Mouse (Mus musculus) frontal cortex, postnatal 14 days (tissue): ENCODE measurements around the gene Apoe.
"Not testable (repeated sequence)": the region's sequence is repeated elsewhere in the genome, so short reads cannot be mapped to it uniquely, and the experiment has no call there.

Experiments
- DNase-seq, 2 experiments: peaks; one replicate each; pipeline ENCODE4 v3.0.0; 2022; ENCODE audit warnings: low spot score in 2 of 2

Gene Apoe

DNA sequence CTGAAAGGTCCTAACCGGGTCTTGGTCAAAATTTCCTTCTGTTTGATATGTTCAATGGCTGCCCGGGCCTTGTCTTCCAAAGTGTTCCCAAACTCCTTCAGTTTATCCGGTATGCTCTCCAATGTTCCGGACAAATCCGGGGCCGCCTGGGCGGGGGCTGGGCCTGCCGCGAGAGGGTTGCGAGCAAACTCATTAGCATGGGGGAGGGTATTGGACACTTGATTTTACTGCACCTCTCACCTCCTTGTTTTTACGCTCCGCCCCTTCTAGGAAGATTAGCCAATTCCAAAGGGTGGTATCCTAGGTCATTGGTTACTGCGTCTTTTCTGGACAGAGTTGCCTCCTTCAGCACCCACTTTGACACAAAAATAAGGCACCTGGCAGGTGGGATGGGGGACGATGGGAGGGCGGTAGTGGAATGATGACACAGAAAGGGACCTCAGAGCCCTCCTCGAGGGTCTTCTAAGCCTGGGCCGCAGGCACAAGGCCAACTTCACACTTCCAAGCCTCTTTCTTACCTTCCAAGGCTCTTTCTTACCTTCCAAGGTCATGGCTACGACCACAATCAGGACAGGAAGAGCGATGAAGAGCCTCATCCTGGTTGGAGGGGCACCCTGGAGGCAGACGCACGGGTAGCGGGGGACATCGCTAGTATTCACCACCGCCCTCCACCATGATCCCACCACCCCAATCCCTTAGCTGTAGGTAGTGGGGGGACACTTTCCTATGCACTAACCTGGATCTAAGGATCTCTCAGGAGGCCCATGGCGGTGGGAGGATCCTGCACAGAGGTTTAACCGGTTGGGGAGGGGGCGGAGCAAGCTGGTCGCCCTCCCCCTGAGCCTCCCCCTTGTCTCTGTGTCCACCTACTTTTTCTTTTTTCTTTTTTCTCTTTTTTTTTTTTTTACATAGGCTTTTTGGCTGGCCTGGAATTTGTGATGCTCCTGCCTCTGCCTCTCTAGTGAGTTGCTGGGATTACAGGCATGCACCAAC lies 6.8 kb downstream of the Apoe start, which contains the start of gene Apoc1:
Gene Apoc1, minus strand, starts transcription at position 788 of the 993 bp plus-strand sequence.
- DNase-seq, result no peak

DNA sequence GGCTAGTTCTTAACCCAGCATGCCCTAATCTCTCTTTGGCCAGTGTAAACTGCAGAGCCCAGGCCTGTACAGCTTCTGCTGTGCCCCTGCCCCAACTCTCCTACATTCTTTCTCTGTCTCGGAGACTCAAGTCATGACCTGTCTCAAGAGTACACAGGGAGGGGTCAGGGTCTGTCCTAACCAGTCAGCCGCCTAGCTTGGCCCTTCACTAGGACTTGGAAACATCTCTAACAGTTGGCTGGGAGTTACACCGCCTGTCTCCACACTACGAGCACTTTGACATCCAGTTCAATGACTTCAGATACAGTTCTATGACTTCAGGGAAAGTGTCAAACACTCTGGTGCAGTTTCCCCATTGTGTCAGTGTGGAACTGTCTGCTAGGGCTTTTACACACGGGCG lies 7.6 kb downstream of the Apoe start:
- no peak for DNase-seq

DNA sequence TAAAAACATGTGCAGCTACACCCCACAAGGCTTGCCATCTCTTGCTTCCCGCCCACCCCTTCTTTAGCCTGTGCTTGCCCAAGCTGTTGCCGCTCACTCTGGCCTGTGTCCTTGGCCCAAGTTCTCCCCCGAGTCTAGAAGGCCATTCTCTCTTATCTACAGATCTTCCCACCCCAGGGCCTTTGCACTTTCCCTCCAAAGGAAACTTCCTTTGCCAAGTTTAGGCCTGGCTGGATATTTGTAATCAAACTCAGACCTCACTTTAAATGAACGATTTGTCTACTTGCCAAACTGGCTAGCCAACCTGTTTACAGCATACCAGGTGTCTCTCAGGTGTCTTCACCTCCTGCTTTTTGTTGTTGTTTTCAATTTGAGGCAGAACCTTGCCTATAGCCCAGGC lies 8.1 kb downstream of the Apoe start:
- DNase-seq, result no peak

DNA sequence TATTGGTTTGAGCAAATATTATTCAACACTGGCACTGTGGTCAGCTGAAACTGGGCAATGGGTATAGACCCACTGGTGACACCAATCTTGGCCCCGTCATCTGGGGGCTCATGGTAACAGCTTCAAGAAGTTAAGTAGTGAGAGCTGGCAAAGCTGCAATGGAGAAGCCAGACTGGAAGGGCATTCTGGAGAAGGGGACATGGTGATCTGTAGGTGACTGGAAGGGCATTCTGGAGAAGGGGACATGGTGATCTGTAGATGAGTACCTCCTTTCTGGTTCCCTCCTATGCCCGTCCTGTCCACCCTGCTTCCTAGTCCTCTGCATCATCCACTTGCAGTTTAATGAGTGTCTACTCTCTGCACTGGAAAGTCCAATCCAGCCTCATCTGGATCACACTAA lies 10.4 kb downstream of the Apoe start:
- DNase-seq, result no peak

DNA sequence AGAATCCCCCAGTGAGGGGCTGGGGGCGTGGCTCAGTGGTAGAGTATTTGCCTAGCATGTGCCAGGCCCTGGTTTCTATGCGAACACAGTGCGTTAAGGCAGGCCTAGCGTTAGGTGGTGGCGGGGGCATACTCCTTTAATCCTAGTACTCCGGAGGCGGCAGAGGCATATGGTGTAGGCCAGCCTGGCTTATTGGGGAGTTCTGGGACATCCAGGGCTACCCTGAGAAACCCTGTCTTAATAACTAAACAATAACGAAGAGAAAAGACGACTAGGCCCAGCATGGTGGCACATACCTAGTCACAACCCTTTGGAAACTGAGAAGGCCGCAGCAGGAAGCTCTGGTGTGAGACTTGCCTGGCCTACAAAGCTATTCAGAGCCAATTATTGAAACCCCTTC lies 10.9 kb downstream of the Apoe start:
- no peak for DNase-seq

DNA sequence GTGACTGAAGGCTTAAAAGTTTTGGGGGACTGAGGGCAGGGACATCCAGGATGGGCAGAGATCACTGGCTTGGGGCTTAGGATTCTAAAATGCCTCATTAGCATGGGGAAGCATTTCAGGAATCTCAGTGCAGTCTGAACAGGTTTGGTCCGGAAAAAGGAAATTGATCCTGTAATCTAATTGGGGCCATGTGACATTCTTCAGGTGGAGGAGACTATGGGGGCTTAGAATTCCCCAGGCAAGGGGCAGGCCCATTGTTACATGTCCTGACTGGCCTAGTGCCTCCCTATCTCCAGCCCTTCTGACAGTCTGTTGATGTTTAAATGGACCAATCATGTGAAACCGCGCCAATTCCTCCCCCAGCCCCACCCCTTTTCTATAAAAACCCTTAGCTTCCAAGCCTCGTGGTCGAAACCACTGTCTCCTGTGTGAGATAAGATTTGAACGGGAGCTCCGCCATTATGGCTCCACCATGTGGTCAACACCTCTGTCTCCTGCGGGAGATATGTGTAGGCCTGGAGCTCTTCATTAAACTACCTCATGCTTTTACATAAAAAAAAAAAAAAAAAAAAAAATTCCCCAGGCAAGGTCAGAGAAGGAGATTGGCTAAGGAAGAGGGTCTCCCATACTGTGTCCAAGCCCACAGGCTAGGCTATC lies 11.9 kb downstream of the Apoe start:
- not testable (repeated sequence) for DNase-seq

DNA sequence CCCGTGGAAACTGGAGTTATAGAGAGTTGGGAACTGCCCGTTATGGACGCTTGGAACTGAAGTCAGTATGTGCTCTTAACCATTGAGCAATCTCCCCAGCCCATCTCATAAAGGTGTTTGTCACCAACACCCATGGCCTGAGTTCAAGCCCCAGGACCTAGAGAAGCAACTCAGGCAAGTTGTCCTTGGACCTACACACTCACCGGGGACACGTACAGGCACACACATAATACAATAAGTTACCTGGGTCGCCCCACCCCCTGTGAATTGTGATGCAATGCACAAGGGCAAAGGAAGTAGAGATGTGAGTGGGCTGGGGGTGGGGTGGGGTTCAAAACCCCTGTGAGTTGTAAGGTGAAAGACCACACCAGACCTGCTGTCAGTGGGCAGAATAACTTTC lies 12.5 kb downstream of the Apoe start:
- DNase-seq, result no peak

DNA sequence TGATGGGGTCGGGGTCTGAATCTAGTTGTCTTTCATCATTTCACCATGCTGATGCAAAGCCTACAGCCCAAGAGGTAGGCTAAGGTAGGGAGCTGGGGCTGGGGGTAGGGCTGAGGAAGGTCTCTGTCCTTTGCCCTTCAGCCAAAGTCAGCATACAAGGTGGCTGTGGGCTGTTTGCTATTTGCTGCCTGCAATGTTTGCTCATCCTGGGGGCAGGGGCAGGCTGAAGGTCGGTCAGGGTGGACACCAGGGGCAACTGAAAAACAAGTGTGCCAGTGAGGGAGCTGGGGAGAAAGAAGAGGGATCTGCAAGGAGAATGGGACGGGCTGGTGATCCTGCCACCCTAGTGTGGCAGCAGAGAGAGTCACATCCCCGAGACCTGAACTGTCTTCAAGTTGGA lies 13.6 kb downstream of the Apoe start:
- no peak for DNase-seq

DNA sequence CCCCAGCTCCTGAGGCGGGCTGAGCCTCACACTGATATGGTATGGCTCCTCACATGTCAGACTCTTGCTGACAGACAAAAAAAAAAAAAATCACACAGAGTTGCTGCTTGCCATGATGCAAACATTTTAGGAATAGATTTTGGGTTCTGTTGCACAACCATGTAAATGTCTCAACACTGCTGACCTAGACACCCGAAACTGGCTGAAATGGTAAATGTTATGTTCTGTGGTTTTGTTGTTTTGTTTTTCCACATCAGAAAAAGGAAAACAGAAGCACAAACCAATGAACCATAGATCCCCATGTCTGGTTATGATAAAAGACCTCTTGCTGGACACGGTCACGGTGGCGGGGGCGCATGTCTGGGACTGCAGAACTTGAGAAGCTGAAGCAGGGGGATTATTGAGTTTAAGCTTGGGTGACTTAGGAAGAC lies 15.2 kb downstream of the Apoe start:
- DNase-seq, result no peak

DNA sequence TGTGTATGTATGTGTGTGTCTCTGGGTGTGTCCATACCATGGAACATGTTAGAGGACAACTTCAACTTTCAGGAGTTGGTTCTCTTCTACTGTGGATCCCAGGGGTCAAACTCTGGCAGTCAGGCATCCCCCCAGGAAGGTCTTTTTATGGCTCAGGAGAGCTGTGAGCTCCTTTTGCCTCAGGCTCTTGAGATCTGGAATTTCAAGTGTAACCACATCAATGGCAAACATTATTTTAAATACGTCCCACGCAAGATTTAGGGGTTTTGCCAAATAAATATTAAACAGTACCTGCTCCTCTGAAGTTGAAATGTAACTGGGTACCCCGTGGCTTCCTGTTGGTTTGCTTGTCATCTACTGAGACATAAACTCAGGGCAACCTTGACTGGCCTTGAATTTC lies 16.0 kb downstream of the Apoe start:
- DNase-seq, result no peak

DNA sequence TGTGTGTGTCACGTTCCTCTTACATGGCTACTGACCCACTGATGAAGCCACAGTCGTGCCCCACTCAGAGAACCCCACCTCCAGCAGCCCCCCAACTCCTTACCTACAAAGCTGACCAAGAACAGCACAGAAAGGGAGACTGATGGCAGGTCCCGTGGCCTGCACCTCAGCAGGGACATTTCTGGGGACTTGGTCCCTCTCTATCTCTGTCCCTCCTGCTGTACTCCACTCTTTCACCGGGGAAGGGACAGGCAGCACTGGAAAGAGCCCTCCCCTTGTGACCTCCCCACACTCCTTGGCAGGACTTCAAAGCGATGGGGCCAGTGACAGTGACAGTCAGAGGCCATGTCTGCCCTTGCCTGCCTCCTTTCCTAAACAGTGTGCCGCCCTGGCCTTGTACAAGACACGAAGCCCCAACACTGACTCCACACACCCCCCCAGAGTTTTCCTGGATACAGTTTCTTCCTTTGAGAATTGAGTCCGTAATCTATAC lies 17.7 kb downstream of the Apoe start, which contains the start of the genes Gm44805 and Apoc4:
Gene Gm44805, minus strand, starts transcription at position 222 of the 493 bp plus-strand sequence.
Gene Apoc4, minus strand, starts transcription at position 278 of the 493 bp plus-strand sequence.
- DNase-seq, result no peak

DNA sequence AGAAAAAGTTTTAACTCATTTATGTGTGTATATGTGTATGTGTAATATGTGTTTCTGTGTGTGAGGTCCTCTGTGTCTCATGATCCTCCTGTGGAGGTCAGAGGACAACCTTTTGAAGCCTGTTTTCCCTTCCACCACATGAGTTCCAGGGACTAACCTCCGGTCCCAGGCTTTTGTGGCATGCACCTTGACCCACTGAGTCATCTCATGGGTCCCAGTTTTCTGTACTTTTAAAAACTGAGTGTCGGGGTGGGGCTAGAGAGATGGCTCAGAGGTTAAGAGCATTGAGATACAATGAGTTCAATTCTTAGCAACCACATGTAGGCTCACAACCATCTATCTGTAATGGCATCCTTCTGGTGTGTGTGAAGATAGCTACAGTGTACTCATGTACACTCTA lies 18.3 kb downstream of the Apoe start:
- no peak for DNase-seq

DNA sequence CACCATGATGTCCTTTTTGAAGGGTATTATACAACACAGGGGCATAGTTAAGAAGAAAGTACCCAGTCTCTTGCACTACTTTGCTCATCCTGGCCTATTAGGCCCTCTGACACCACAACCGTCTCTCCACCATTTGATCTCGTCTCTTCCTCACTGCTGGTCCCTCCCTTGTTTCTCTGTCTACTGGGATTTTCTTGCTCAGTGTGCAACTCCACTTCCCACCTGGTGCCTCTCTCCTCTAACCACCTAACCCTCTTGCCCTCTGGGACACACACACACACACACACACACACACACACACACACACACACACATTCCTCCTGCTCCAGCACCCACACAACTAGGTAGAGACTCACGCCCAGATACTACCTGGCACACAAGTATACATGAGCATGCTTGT lies 20.1 kb downstream of the Apoe start:
- DNase-seq, result no peak

DNA sequence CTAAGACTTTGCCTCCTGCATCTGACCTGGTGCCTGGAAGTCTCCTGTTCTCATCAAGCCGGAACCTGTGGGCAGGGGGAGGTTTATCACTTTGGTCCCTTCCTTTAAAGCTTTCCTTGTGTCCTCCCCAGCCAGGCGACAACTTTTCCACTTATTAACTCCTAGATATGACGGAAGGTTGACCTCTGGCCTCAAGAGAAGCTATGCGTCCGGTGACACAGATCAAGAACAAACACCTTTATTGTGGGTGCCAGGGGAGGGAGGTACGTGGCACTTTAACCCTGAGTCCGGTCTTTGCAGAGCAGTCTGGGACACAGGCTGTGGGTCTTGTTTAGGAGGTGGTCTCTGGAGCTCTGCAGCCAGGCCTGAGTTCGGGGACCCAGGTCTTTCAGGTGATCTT lies 21.1 kb downstream of the Apoe start, which contains the start of gene Apoc2:
Gene Apoc2, minus strand, starts transcription at position 70 of the 400 bp plus-strand sequence.
- DNase-seq, result no peak

DNA sequence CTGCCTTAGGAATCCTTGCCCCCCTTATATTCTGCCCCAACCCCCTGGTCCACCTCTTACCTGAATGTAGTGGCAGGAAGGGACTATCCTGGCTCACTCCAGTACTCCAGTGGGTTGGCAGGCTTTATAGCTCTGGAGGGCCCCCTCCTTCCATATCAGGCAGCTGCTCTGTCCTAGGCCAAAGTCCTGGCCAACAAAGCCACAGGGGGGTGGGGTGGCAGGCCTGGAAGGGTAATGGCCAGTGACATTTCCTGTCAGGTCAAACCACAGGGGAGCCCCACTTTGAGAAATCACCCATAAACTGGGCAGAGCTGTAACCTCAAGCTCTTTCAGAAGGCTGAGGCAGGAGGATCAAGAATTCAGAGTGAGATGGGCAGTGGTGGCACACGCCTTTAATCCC lies 22.3 kb downstream of the Apoe start:
- no peak for DNase-seq

DNA sequence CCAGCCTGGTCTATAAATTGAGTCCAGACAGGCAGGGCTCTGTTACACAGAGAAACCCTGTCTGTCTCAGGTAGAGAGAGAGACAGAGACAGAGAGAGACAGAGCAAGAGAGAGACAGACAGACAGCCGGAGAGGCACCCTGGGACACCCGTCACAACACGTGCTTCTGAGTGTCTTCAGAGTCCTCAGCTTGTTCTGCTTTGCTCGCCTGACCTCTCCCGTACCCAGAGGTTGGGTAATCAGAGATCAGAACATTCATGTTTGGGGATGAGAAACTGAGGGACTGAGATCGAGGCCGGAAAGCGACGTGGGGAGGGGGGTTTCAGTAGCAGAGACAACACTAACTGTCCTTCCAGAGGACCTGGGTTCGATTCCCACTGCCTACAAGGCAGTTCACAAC lies 23.2 kb downstream of the Apoe start:
- DNase-seq, result no peak

DNA sequence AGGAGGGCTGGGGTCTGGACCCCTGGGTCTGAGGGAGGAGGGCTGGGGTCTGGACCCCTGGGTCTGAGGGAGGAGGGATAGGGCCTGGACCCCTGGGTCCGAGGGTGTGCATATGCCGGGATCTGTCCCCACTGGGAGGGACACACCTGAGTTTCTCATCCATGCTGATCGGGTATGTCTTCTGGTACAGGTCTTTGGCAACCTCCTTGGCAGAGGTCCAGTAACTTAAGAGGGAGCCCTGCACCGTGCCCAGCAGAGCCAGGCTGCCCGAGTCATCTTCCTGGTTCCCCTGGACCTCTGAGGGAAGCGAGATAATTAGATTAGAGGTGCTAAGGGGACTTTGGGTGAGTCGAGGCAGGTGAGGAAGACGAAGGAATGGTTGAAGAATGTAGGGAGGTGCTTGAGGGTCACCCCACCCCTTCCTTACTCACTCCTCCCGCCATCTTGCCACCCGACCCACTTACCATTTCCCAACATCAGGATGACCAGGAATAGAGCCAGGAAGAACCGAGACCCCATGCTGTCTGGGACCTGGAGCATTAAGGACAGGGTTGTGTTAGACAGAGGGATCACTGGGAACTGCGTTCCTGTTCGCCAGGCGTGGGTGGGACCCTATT lies 25.8 kb downstream of the Apoe start:
- no peak for DNase-seq

DNA sequence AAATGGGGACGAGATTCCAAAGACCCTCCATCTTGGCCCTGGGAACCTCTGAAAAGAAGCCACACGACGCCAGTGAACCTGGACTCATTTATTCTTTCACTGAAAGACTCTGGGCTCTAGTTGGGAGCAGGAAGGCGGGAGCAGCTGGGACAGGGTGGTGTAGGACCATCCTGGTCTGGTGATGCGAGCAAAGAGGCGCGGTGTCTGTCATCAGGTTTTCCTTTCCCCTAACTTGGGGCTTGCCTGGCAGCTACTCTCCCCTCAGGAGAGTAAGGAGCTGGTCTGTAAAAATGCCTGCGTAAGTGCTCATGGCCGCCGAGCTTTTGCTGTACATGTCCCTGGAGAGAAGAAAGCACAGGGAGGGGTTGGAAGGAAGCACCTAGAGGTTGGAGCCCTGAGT lies 27.5 kb downstream of the Apoe start:
- no peak for DNase-seq

DNA sequence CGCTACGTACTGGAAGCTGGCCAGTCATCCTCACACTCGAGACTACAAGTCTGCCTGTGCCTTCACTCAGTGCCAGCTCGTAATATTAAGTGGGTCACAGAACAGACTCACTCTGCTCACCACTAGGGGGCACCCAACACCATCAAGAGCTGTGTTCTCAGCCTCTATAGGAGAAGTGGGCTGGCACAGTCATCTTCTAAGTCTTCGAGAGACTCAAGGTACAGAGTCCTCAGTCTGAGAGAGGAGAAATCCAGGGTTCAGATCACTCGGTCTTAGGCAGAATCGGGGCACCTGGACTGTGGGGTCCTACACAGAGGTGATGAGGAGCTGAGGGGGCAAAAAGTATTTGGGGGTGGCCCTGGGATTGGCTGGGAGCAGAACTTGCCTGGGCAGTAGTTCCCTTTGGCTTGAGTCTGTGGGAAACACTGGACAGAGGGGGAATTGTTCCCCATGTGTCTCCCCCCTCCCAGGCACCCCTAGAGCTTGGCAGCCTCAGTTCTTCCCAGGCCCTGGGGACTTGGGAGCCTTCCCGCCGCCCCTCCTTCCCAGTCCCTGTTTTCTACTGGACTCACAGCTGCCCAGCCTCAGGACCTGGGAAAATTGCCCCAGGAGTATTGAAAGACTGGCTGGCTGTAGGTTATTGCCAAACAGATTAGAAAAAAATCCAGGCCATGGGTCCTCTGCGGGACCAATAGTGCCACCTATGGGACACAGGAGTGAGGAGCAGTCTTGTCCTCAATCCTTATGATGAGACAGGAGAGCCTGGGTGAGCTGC lies 29.9 kb downstream of the Apoe start:
- DNase-seq, result peak; percentile 89

DNA sequence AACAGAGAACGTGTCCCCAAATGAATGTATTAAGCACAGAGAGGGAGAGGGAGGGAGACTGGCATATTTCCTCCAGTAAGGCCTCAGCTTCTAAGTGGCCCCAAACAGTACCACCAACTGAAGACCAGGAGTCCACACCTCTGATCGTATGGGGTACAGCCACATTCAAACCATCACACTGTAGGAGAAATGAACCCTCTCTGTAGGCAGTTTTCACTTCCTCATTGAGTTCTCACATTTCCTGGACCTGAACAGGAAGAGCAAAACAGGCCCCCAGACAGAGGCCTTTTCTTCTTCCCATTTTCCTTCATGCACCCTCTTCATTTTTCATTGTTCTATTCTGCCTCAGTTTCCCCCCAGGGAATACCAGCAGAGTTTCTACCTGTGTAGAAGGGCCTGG lies 31.6 kb downstream of the Apoe start:
- no peak for DNase-seq

DNA sequence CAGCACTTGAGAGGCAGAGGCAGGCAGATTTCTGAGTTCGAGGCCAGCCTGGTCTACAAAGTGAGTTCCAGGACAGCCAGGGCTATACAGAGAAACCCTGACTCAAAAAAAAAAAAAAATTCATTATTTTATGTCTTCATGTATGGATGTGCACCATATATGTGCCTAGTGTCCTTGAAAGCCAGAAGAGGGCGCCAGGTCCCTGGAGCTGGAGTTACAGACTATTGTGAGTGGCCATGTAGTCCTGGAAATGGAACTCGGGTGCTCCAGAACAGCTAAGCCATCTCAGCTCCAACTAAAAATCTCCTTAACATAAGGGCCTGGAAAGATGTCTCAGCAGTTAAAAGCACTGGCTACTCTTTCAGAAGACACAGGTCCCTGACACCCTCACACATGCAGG lies 32.2 kb downstream of the Apoe start:
- no peak for DNase-seq
